Mouse (Mus musculus) heart, postnatal 4 days (tissue): ENCODE results near the gene Tsga13. TPM values are rescaled to one million over a fixed set of nuclear protein-coding genes. Genes with fewer than 3 reads are reported as not detected.

Source experiments
- DNase-seq: peaks from one replicate; pipeline ENCODE4 v3.0.0; 2021
- total RNA-seq, 2 experiments: library from RNA; stranded (reverse); gene quantifications; 2 replicates each; pipeline ENCODE4 v1.2.3; 2021

The Tsga13 gene
- total RNA-seq = not detected

DNA sequence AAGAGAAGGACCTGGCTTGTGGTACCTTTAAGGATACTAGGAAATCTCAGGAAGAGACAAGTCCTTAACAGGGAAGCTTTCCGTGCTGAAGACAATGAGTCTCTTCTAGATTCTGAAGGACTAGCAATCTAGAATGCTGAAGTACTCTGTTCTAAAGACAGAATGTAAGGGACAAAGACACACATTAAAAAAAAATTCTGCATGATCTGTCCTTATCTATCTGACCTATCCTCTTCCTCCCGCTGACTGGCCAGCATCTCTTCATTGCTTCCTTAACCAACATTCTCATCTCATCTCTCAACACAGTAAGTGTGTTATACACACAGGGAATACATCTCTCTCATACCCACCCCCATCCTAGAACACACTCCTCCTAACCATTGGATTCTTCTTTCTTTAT lies at the start of gene Tsga13:
Gene Tsga13, minus strand, starts transcription at position 101 of the 400 bp plus-strand sequence.
- DNase-seq = no peak

GRCm38 (mm10) chr6:30958736-30959540 lies 43.6 kb upstream of the Tsga13 start, which contains the start of gene Klf14:
Gene Klf14 (minus strand): TSS chr6:30959078.
- peak; percentile 78 for DNase-seq

- DNase-seq = peak; percentile 61
These were observed 42.7 kb upstream of the Tsga13 start for GRCm38 (mm10) chr6:30957784-30958735.

DNA sequence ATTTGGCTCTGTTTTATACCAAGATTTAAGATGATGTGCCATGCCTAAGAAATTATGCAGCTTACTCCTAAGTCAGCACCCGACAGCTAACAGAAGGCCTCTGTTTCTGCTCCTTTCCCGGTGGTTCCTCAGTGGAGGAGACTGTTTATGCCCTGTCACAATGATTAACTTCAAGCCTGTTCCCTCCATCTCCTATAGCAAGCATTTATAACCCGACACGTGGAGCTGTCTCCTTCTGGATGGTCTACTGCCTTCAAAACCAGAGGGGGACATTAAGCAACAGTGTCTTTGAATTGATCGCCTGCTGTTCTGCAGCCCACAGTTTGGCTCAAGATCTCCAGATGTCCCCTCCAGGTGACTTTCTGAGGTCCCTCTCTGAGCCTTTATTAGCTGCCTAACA lies 23.9 kb upstream of the Tsga13 start:
- DNase-seq = no peak

DNA sequence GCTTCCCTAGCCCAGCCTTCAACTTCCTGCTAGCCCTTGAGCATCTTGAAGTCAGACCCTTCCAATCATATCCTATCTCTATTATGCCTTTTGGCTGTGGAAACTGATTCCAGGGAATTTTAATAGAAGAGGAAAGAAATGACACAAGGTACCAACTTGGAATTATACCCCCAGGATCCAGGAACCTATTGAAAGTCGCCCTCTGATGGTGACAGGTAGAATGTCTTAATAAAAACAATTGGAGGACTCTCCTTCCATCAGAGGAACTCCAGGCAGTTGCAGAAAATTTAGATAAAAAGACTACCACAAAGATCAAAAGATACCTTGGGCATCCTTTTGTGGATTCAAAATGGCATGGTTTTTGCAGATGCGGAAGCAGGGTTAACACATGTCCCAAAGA lies 7.4 kb upstream of the Tsga13 start:
- DNase-seq = no peak

DNA sequence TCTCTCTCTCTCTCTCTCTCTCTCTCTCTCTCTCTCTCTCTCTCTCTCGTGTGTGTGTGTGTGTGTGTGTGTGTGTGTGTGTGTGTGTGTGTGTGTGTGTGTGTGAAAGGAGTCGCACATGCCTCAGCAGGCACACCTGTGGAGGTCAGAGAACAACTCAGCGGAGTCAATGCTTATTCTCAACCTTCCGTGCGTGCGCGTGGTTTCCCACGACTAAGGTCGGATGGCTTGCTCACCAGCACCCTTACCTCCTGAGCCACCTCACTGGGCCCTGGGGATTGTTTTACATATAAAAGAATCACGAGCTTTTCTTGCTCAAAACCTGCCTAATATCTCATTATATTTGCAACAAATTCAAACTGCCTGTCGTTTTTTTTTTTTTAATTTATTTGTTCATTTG lies 6.5 kb upstream of the Tsga13 start:
- DNase-seq = no peak

DNA sequence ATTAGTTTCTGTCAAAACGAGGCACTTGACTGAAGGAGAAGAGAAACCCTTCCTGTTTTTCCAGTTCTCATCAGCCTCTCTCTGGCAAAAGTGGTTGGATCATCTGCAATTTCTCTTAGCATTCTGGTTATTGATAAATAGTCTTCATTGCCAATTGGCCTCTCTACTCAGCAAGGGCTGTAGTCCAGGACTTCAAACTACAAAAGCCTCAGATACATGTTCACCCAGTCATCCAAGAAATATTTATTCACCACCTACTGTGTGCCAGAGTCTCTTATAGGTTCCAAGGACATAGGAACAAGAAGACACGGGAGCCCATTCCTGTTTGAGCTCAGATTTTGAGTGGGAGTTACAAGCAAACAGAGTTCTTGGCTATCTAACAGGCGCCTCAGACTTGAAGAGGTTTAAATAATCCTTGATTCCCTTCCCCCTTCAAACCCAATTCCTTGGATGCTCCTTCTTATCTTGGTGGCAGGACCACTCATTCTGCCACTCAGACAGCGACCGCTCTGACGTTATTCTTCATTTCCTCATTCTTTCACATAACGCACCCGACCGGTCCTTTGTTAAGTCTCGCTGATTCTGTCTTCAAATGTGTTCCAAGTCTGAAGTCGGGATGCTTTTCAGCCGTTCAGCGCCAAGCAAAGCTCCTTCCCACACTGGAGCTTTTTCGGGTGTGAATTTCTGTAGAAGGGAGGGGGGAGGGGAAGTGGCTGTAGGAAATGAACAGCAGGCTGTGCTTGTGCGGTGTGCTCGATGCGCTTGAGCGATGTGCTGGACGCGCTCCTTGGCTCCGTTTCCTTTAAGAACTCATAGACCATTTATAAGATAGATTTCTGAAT lies 5.7 kb upstream of the Tsga13 start:
- peak; percentile 13 for DNase-seq

DNA sequence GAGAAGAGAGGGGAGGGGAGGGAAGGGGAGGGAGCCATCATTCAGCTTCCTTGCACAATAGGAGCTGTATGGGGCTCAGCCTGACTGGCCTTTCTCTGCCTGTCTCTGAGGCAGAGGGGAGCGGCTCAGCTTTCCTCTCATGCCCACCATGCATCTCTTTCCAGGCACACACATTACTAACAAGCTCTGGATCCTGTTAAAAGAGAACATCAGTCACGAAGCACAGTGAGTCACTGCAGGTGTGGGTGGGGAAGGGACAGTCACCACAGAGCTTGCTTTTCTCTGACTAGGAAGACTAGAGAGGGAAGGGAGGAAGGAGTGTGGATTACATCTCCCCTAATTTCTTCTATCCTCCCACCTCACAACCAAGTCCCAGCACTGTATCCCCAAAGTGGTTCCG lies 7.4 kb downstream of the Tsga13 start:
- DNase-seq = no peak

DNA sequence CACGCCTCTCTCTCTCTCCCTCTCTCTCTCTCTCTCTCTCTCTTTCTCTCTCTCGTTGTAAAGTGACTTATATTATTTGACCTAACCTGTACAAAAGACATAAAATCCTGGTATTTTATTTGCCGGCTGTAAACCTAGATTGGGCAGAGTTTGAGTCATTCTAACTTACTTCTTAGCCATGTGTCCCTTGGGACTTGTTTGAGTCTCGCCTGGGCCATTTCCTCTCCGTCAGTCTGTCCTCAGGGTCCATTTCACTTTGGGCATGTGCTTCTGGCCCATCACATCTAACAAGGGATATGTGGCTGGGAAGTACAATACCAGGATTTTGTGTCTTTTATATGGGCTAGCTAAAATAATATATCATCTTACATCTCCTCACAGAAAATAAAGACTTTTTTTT lies 10.5 kb downstream of the Tsga13 start:
- no peak for DNase-seq

GRCm38 (mm10) chr6:30904033-30904432 lies 11.3 kb downstream of the Tsga13 start:
- no peak for DNase-seq

DNA sequence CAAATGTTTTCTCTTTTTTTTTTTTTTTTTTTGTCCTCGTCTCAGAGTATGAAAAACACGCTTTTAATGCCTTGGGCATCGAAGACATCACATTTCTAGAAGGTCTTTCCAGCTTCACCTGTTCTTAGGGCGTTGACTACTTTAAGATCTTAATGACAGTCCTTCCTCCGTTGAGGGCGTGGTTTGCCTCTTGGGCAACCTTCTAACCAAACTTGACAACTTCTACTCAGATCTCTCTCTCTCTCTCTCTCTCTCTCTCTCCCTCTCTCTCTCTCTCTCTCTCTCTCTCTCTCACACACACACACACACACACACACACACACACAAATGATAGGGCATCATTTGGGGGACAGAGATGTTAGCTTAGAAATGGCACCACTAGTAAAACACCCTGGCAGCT lies 17.9 kb downstream of the Tsga13 start:
- DNase-seq = no peak

GRCm38 (mm10) chr6:30896986-30897327 lies 18.4 kb downstream of the Tsga13 start:
- DNase-seq = no peak

DNA sequence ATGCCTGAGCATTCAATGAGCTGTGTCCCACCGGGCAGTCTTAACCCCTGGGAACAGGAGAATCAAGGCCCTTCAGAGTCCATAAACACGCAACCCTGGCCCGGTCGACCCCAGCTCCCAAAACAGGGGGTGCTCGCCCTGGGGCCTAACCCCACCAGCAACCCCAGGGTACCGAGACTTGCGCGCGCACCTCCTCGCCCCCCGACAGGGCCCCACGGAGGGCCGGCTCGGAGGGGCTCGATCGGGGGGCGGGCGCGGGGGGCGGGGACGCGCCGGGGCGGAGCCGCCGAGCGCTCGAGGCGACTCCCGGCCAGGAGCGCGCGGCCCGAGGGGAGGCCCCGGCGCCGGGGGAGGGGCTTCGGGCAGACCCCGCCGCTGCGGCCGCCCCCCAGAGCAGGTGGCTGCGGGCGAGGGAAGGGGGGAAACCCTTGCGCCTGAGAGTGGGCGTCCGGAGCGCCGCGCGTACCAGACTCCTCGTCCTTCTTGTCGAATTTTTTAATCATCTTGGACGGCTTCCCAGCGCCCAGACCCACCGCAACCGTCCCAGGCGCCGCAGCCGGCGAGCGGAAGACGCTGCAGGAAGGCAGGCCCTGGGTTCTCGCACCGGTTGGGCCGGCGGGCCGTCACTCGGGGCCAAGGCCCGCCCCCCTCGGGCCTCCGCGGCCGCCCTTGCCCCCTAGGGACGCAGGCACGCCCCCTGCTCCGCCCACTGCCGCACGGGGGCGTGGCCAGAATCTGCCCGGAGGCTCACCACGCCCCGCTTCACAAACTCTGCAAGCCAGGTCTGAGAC lies 19.0 kb downstream of the Tsga13 start, which contains the start of gene Copg2:
Gene Copg2, minus strand, starts transcription at position 600 of the 791 bp plus-strand sequence.
- DNase-seq = peak; percentile 98

DNA sequence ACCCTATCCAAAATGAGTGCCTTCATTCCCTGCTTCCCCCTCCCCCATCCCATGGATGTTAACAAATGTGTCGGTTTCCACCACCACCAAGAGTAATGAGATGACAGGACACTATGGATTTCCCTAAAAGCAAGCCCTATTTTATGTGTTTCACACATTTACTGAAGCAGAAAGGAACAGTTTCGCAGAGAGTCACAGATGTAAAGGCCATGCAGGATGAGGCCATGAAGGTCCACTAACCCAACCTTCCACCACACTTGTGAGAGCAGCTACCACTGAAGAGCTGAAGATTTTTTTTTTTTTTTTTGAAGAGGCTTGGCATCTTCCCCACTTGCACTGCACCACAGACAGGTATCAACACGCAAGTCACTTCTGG lies 19.6 kb downstream of the Tsga13 start:
- DNase-seq = no peak

- no peak for DNase-seq
These were observed 22.3 kb downstream of the Tsga13 start for GRCm38 (mm10) chr6:30893081-30893480.

DNA sequence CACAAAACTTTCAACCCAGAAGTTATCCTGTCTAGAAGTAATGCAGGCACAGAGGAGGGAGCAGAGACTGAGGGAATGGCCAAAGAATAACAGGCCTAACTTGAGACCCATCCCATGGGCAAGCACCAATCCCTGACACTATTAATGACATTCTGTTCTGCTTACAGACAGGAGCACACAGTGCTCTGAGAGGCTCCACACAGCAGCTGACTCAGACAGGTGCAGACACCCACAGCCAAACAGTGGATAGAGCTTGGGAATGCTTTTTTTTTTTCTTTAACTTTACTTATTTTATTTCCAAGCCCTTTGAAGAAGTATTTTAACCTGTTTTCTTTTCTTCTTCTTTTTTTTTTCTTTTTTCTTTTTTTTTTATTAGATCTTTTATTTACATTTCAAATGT lies 23.6 kb downstream of the Tsga13 start:
- no peak for DNase-seq

- DNase-seq = no peak
These were observed 30.5 kb downstream of the Tsga13 start for GRCm38 (mm10) chr6:30884856-30885255.

- DNase-seq = no peak
These were observed 31.9 kb downstream of the Tsga13 start for GRCm38 (mm10) chr6:30883491-30883890.

- DNase-seq = no peak
These were observed 38.7 kb downstream of the Tsga13 start for GRCm38 (mm10) chr6:30876661-30877060.

DNA sequence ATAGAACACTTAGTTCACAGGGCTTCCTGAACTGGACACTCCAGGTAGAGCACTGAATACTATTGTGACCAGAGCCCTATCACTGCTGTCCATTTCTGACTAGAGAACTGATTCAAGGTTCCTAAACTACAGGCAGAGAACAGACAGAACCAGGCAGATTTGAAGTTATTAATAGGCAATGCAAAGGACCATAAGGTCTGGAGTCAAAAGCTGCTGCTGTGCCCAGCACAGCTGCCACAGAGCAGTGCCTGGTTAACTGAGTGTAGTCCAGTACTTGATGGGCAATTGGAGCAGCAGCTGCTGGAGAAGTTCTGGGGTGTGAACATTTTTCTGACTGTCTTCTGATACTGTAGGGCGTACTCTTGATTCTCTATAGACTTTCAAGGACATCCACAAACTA lies 48.9 kb downstream of the Tsga13 start:
- DNase-seq = no peak

DNA sequence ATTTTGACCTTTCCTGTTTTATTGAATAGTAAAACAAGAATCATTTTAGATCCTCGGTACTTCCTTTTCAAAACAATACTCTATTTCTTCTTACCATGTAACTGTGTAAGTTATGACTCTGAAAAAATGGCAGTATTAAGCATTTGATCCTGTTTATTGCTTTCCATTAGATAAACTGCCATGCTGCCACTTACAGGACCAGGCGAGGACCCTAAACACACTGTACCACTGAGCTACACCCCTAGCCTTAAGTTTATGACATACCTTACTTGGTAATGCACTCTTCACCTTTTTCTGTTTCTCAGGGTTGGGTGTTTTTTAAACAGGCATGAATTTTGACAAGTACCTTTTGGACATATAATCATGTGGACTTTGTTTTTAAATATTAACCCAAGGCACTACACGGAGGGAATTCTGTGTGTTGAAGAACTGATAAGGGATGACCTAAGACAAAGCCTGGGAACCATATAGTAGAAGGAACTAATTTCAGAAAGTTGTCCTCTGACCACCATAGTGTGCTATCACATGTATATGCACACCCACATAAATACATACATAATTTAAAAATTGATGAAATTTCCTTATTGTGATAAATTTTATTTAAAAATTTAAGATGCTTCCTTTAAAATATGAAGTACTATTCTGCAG lies 50.2 kb downstream of the Tsga13 start:
- no peak for DNase-seq
